In the genomic region with DNA sequence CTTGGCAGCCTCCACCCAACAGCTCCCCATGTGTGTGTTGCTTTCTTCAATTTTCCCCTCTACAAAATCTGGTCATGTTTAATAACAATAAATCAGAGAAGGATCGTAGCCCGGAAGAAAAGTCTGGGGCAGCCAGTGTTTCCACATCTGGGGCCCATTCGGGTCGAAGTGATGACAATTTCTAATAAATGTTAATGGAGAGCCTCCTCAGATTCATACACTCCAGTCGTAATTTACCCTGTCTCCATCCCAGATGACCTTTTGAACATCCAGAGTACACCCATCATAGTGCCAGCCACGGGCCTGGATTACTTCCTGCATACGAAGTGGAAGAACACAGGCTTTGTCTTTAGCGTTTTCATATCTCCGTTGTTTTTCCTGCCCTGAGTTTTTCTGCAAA, we compare ENCODE assay signal across 23 mouse cellular contexts. TPM values are rescaled to one million over a fixed set of nuclear protein-coding genes. Genes with fewer than 3 reads are reported as not detected.
A peak's percentile ranks its signal among the peaks of the same experiment; 100 is the strongest.
DNase-seq lines count a peak whose midpoint lies in the region; ATAC-seq lines count a peak whose summit lies in the region.
"Had no signal": no experiment of that assay in that cellular context is flagged by ENCODE, and none has a peak within 500 bp of the region (broad histone marks: within the 10 kb centered on the region; RNA-seq: fewer than 3 reads in every experiment).

No protein-coding gene starts in this region.

- no peaks in the 10 kb centered on the region for H3K36me3 ChIP-seq in kidney, embryonic 16.5 days (ENCODE audit: insufficient read depth, low read length)
- no peaks in the 10 kb centered on the region for H3K36me3 ChIP-seq in limb, embryonic 11.5 days (ENCODE audit: control insufficient read depth, insufficient read depth, low read length)
- no peaks in the 10 kb centered on the region for H3K36me3 ChIP-seq in neural tube, embryonic 13.5 days
- H3K36me3 ChIP-seq in heart, embryonic 12.5 days, result no peaks in the 10 kb centered on the region
- H3K36me3 ChIP-seq: embryonic facial prominence, embryonic 15.5 days; forebrain, embryonic 10.5 days; hindbrain, embryonic 12.5 days had no signal

- no peak overlapping the region for H3K27ac ChIP-seq in kidney, embryonic 16.5 days (ENCODE audit: low read length)
- no peak overlapping the region for H3K27ac ChIP-seq in limb, embryonic 11.5 days (replicated peaks; ENCODE audit: low read depth, low read length)
- peak overlapping the region; percentile 76 for H3K27ac ChIP-seq in neural tube, embryonic 13.5 days (replicated peaks)
- no peak overlapping the region for H3K27ac ChIP-seq in heart, embryonic 12.5 days (ENCODE audit: poor library complexity, severe bottlenecking)
- H3K27ac ChIP-seq: embryonic facial prominence, embryonic 15.5 days; forebrain, embryonic 10.5 days; hindbrain, embryonic 12.5 days had no signal

- no peak for ATAC-seq in kidney, embryonic 16.5 days (ENCODE audit: low FRiP score, low TSS enrichment)
- ATAC-seq in limb, embryonic 11.5 days (ENCODE audit: insufficient number of reproducible peaks, low FRiP score, low TSS enrichment, low read depth), result no peak
- 0 out of 2 replicates have a peak, but pooled peaks have one; percentile 36 for ATAC-seq in neural tube, embryonic 13.5 days (ENCODE audit: low read depth)
- ATAC-seq in heart, embryonic 12.5 days (ENCODE audit: insufficient number of reproducible peaks, low FRiP score), result no peak
- ATAC-seq: forebrain, embryonic 14.5 days; hindbrain, embryonic 16.5 days had no signal

- DNase-seq in adrenal gland, postnatal 14 days, result peak; percentile 14
- DNase-seq in adrenal gland, adult 2 months, result no peak
- DNase-seq in kidney, postnatal 36 days, result no peak
- DNase-seq in limb, embryonic 11.5 days (ENCODE audit: low spot score), result peak; percentile 67
- no peak for DNase-seq in B cell, adult 2 months
- DNase-seq: adrenal gland, postnatal 25 days; cerebellum, adult 18-20 months; cerebellum, adult 9-11 months; cerebellum, postnatal 36 days; gastrocnemius, postnatal 36 days; heart, adult 11 months; heart, postnatal 10 days; heart, postnatal 4 days had no signal

- 0 out of 2 replicates have a peak overlapping the region, but pooled peaks have one; percentile 6 for H3K9ac ChIP-seq in kidney, embryonic 16.5 days (replicated peaks; ENCODE audit: low read length)
- no peak overlapping the region for H3K9ac ChIP-seq in limb, embryonic 11.5 days (ENCODE audit: low read length)
- peak overlapping the region; percentile 38; the same call in 1 of the 2 replicates for H3K9ac ChIP-seq in neural tube, embryonic 13.5 days
- H3K9ac ChIP-seq in heart, embryonic 12.5 days, result no peak overlapping the region
- H3K9ac ChIP-seq: embryonic facial prominence, embryonic 15.5 days; hindbrain, embryonic 12.5 days had no signal

- no peaks in the 10 kb centered on the region for H3K9me3 ChIP-seq in kidney, embryonic 16.5 days (ENCODE audit: low read length)
- H3K9me3 ChIP-seq in limb, embryonic 11.5 days (ENCODE audit: control insufficient read depth, low read length), result no peaks in the 10 kb centered on the region
- no peaks in the 10 kb centered on the region for H3K9me3 ChIP-seq in neural tube, embryonic 13.5 days
- no peaks in the 10 kb centered on the region for H3K9me3 ChIP-seq in heart, embryonic 12.5 days (replicated peaks)
- H3K9me3 ChIP-seq: embryonic facial prominence, embryonic 15.5 days; forebrain, embryonic 10.5 days; hindbrain, embryonic 12.5 days had no signal

- WGBS in kidney, embryonic 16.5 days, result 14% methylated on average over 9 of the region's 9 CpGs
- WGBS in limb, embryonic 11.5 days, result 20% methylated on average over 9 of the region's 9 CpGs
- WGBS in neural tube, embryonic 13.5 days, result 29% methylated on average over 9 of the region's 9 CpGs
- WGBS in heart, embryonic 12.5 days, result 59% methylated on average over 9 of the region's 9 CpGs

- no peak overlapping the region for H3K4me3 ChIP-seq in kidney, embryonic 16.5 days (ENCODE audit: low read length)
- H3K4me3 ChIP-seq in limb, embryonic 11.5 days (ENCODE audit: low read depth, low read length), result no peak overlapping the region
- no peak overlapping the region for H3K4me3 ChIP-seq in neural tube, embryonic 13.5 days
- no peak overlapping the region for H3K4me3 ChIP-seq in heart, embryonic 12.5 days
- H3K4me3 ChIP-seq: embryonic facial prominence, embryonic 15.5 days; erythroblast, embryonic 14.5 days; forebrain, embryonic 10.5 days; hindbrain, embryonic 12.5 days had no signal

- no peaks in the 10 kb centered on the region for H3K27me3 ChIP-seq in kidney, embryonic 16.5 days (ENCODE audit: insufficient read depth, low read length)
- peaks cover 8% of the 10 kb centered on the region; the same call in 1 of the 2 replicates for H3K27me3 ChIP-seq in limb, embryonic 11.5 days (ENCODE audit: control insufficient read depth, insufficient read depth, low read length)
- H3K27me3 ChIP-seq in neural tube, embryonic 13.5 days, result no peaks in the 10 kb centered on the region
- H3K27me3 ChIP-seq in heart, embryonic 12.5 days (replicated peaks), result peaks cover 29% of the 10 kb centered on the region

- H3K4me2 ChIP-seq in kidney, embryonic 16.5 days (replicated peaks; ENCODE audit: low read depth, low read length), result no peak overlapping the region
- no peak overlapping the region for H3K4me2 ChIP-seq in limb, embryonic 11.5 days (ENCODE audit: low read depth, severe bottlenecking)
- no peak overlapping the region for H3K4me2 ChIP-seq in neural tube, embryonic 13.5 days
- H3K4me2 ChIP-seq in heart, embryonic 12.5 days, result no peak overlapping the region
- H3K4me2 ChIP-seq: embryonic facial prominence, embryonic 15.5 days; hindbrain, embryonic 12.5 days had no signal

- H3K4me1 ChIP-seq in kidney, embryonic 16.5 days (ENCODE audit: insufficient read depth, low read length), result peaks cover 23% of the 10 kb centered on the region
- H3K4me1 ChIP-seq in limb, embryonic 11.5 days (ENCODE audit: control insufficient read depth, insufficient read depth, low read length), result peaks cover 2% of the 10 kb centered on the region; the same call in 1 of the 2 replicates
- H3K4me1 ChIP-seq in neural tube, embryonic 13.5 days (replicated peaks), result peaks cover 13% of the 10 kb centered on the region
- H3K4me1 ChIP-seq in heart, embryonic 12.5 days (replicated peaks), result no peaks in the 10 kb centered on the region
- H3K4me1 ChIP-seq: forebrain, embryonic 10.5 days had no signal

RNA-seq across cellular contexts. Expression of gene Skap1, which starts 32.5 kb away (rescaled TPM):
- 4.0 and 12.9 TPM in 2 replicates for total RNA-seq in adrenal gland, postnatal 14 days (2021)
- 1 to 10 TPM; 5.5 to 6.5 TPM for total RNA-seq in adrenal gland, adult 2 months (2021)
- 2.9 and 3.3 TPM in 2 replicates for polyA plus RNA-seq in adrenal gland, adult 2 months (2012; rRNA removed)
- 10.1 and 12.3 TPM in 2 replicates for polyA plus RNA-seq in kidney, embryonic 16.5 days (2015; fragmentation: Nextera tagmentation; extraction: Ambion mirVana)
- polyA plus RNA-seq in limb, embryonic 11.5 days (2014; fragmentation: Nextera tagmentation; extraction: Ambion mirVana), result 0.18 and 0.27 TPM in 2 replicates
- polyA plus RNA-seq in neural tube, embryonic 13.5 days (2015; fragmentation: Nextera tagmentation; extraction: Ambion mirVana), result 7.9 and 9.0 TPM in 2 replicates
- polyA plus RNA-seq in heart, embryonic 12.5 days (2016; fragmentation: Nextera tagmentation; extraction: Ambion mirVana), result 0.50 and 0.60 TPM in 2 replicates
- total RNA-seq: MEL had no signal
- polyA plus RNA-seq: erythroblast, embryonic 14.5 days had no signal

Comparison
In these comparisons a context has a peak if more than half of its experiments do, and no peak if none do; other contexts are left out.
1. DNase-seq: peak in adrenal gland, postnatal 14 days (single experiment) and limb, embryonic 11.5 days (single experiment); none in adrenal gland, adult 2 months (single experiment), kidney, postnatal 36 days (0 of 2) and B cell, adult 2 months (0 of 2).
2. H3K9ac ChIP-seq: peak in kidney, embryonic 16.5 days (single experiment) and neural tube, embryonic 13.5 days (single experiment); none in limb, embryonic 11.5 days (single experiment) and heart, embryonic 12.5 days (single experiment).